Mouse (Mus musculus) CD8-positive naive resting alpha-beta T cell, adult 57 days (primary cell): Measurements from ENCODE around the gene Rnf145. TPM values are rescaled to one million over a fixed set of nuclear protein-coding genes. Genes with fewer than 3 reads are reported as not detected.

ENCODE experiments used
- total RNA-seq: library from RNA; stranded (reverse); gene quantifications from one replicate; pipeline ENCODE4 v1.2.4, GENCODE M21; 2023

The Rnf145 gene
- total RNA-seq: 163 TPM

GRCm38 (mm10) chr11:44518281-44519095, at the start of gene Rnf145:
Gene Rnf145 (plus strand): TSS chr11:44518964.

GRCm38 (mm10) chr11:44470432-44471336, 48.1 kb upstream of the Rnf145 start, which contains the start of gene Ublcp1:
Gene Ublcp1 (minus strand): TSS chr11:44470498.

Other genes starting within 250 kb of the Rnf145 start
- gene Il12b, start 118.9 kb upstream of the Rnf145 start, total RNA-seq: not detected
- gene Ublcp1, start 48.5 kb upstream of the Rnf145 start, total RNA-seq: 17.8 TPM
- 35.8 TPM for gene Ebf1, start 98.4 kb downstream of the Rnf145 start, total RNA-seq